Mouse (Mus musculus): ENCODE data around the gene Inka1. TPM values are rescaled to one million over a fixed set of nuclear protein-coding genes. Genes with fewer than 3 reads are reported as not detected.

The Inka1 gene
- total and polyA plus RNA-seq, 2 experiments: 1.3 to 1.7 TPM

GRCm38 (mm10) chr9:107960928-107961327 lies 24.8 kb downstream of the Inka1 start:
- Histone ChIP-seq H3K27ac (replicated peaks; ENCODE audit: insufficient read depth, low read depth, low read length) (no peak overlapping the region), H3K9ac (ENCODE audit: low read depth, low read length) (no peak overlapping the region), H3K4me1 (ENCODE audit: control insufficient read depth, insufficient read depth, low read length) (no peaks in the 10 kb centered on the region), H3K79me2 (ENCODE audit: control insufficient read depth, insufficient read depth, low read length) (no peaks in the 10 kb centered on the region), H3K36me3 (ENCODE audit: control insufficient read depth, insufficient read depth, low read length) (no peaks in the 10 kb centered on the region), H3K27me3 (ENCODE audit: control insufficient read depth, insufficient read depth, low read length) (no peaks in the 10 kb centered on the region), H3K4me3 (ENCODE audit: insufficient read depth, low read depth, low read length) (no peak overlapping the region)
- TF ChIP-seq POLR2A (IDR thresholded peaks at IDR 0.05; ENCODE audit: extremely low read depth, insufficient read depth, low read length) (no peak), CTCF (IDR thresholded peaks at IDR 0.05; ENCODE audit: low read depth, low read length) (no peak)
- 86% methylated on average over 4 of the region's 4 CpGs for WGBS
- no peak for DNase-seq (ENCODE audit: extremely low read depth, low read depth, low spot score)

- DNase-seq (ENCODE audit: extremely low read depth, low read depth, low spot score): no peak
- no peak for TF ChIP-seq CTCF (IDR thresholded peaks at IDR 0.05; ENCODE audit: low read depth, low read length)
- TF ChIP-seq POLR2A (IDR thresholded peaks at IDR 0.05; ENCODE audit: extremely low read depth, insufficient read depth, low read length): no peak
- no peak overlapping the region for H3K27ac ChIP-seq (replicated peaks; ENCODE audit: insufficient read depth, low read depth, low read length)
- no peaks in the 10 kb centered on the region for H3K36me3 ChIP-seq (ENCODE audit: control insufficient read depth, insufficient read depth, low read length)
- no peaks in the 10 kb centered on the region for H3K79me2 ChIP-seq (ENCODE audit: control insufficient read depth, insufficient read depth, low read length)
- no peak overlapping the region for H3K9ac ChIP-seq (ENCODE audit: low read depth, low read length)
- no peaks in the 10 kb centered on the region for H3K4me1 ChIP-seq (ENCODE audit: control insufficient read depth, insufficient read depth, low read length)
- no peaks in the 10 kb centered on the region for H3K27me3 ChIP-seq (ENCODE audit: control insufficient read depth, insufficient read depth, low read length)
- H3K4me3 ChIP-seq (ENCODE audit: insufficient read depth, low read depth, low read length): no peak overlapping the region
- 78% methylated on average over 6 of the region's 6 CpGs for WGBS
Observed at GRCm38 (mm10) chr9:107959896-107960295, 25.8 kb downstream of the Inka1 start.

- H3K36me3 ChIP-seq (ENCODE audit: control insufficient read depth, insufficient read depth, low read length): no peaks in the 10 kb centered on the region
Observed at GRCm38 (mm10) chr9:107957141-107957540, 28.5 kb downstream of the Inka1 start.

GRCm38 (mm10) chr9:107955613-107956289 lies 29.9 kb downstream of the Inka1 start:
- DNase-seq (ENCODE audit: extremely low read depth, low read depth, low spot score): no peak
- H3K4me1 ChIP-seq (ENCODE audit: control insufficient read depth, insufficient read depth, low read length): no peaks in the 10 kb centered on the region
- no peaks in the 10 kb centered on the region for H3K27me3 ChIP-seq (ENCODE audit: control insufficient read depth, insufficient read depth, low read length)
- 82% methylated on average over 6 of the region's 6 CpGs for WGBS
- H3K4me3 ChIP-seq (ENCODE audit: insufficient read depth, low read depth, low read length): no peak overlapping the region
- no peak overlapping the region for H3K9ac ChIP-seq (ENCODE audit: low read depth, low read length)
- H3K27ac ChIP-seq (replicated peaks; ENCODE audit: insufficient read depth, low read depth, low read length): no peak overlapping the region
- no peaks in the 10 kb centered on the region for H3K36me3 ChIP-seq (ENCODE audit: control insufficient read depth, insufficient read depth, low read length)
- H3K79me2 ChIP-seq (ENCODE audit: control insufficient read depth, insufficient read depth, low read length): no peaks in the 10 kb centered on the region
- TF ChIP-seq POLR2A (IDR thresholded peaks at IDR 0.05; ENCODE audit: extremely low read depth, insufficient read depth, low read length) (no peak), CTCF (IDR thresholded peaks at IDR 0.05; ENCODE audit: low read depth, low read length) (no peak)

More at GRCm38 (mm10) chr9:107957141-107957540, 28.5 kb downstream of the Inka1 start:
- TF ChIP-seq POLR2A (IDR thresholded peaks at IDR 0.05; ENCODE audit: extremely low read depth, insufficient read depth, low read length) (no peak), CTCF (IDR thresholded peaks at IDR 0.05; ENCODE audit: low read depth, low read length) (no peak)
- no peak for DNase-seq (ENCODE audit: extremely low read depth, low read depth, low spot score)
- no peaks in the 10 kb centered on the region for H3K4me1 ChIP-seq (ENCODE audit: control insufficient read depth, insufficient read depth, low read length)
- H3K27me3 ChIP-seq (ENCODE audit: control insufficient read depth, insufficient read depth, low read length): no peaks in the 10 kb centered on the region
- 65% methylated on average over 6 of the region's 6 CpGs for WGBS
- no peak overlapping the region for H3K4me3 ChIP-seq (ENCODE audit: insufficient read depth, low read depth, low read length)
- no peak overlapping the region for H3K27ac ChIP-seq (replicated peaks; ENCODE audit: insufficient read depth, low read depth, low read length)
- H3K9ac ChIP-seq (ENCODE audit: low read depth, low read length): no peak overlapping the region
- H3K79me2 ChIP-seq (ENCODE audit: control insufficient read depth, insufficient read depth, low read length): no peaks in the 10 kb centered on the region

GRCm38 (mm10) chr9:107950460-107951355 lies 35.0 kb downstream of the Inka1 start:
- H3K79me2 ChIP-seq (ENCODE audit: control insufficient read depth, insufficient read depth, low read length): no peaks in the 10 kb centered on the region
- peak overlapping the region; percentile 81 for H3K4me3 ChIP-seq (ENCODE audit: insufficient read depth, low read depth, low read length)
- H3K36me3 ChIP-seq (ENCODE audit: control insufficient read depth, insufficient read depth, low read length): no peaks in the 10 kb centered on the region
- peak; percentile 51; the same call in 1 of the 2 replicates for TF ChIP-seq POLR2A (IDR thresholded peaks at IDR 0.05; ENCODE audit: extremely low read depth, insufficient read depth, low read length)
- no peak for TF ChIP-seq CTCF (IDR thresholded peaks at IDR 0.05; ENCODE audit: low read depth, low read length)
- peak; percentile 69 for DNase-seq (ENCODE audit: extremely low read depth, low read depth, low spot score)
- peak overlapping the region; percentile 91 for H3K9ac ChIP-seq (ENCODE audit: low read depth, low read length)
- H3K27ac ChIP-seq (replicated peaks; ENCODE audit: insufficient read depth, low read depth, low read length): peak overlapping the region; percentile 89
- 8% methylated on average over 45 of the region's 45 CpGs for WGBS
- H3K27me3 ChIP-seq (ENCODE audit: control insufficient read depth, insufficient read depth, low read length): no peaks in the 10 kb centered on the region
- H3K4me1 ChIP-seq (ENCODE audit: control insufficient read depth, insufficient read depth, low read length): no peaks in the 10 kb centered on the region

Measured in liver, adult 2 months (tissue).